Mouse (Mus musculus) liver (tissue): ENCODE data around the gene P2ry14.
A peak's percentile ranks its signal among the peaks of the same experiment; 100 is the strongest.

Experiments
- DNase-seq: peaks from one replicate; pipeline ENCODE4 v3.0.0-alpha.2; 2020; ENCODE audit warnings: mixed read lengths

Gene P2ry14

GRCm38 (mm10) chr3:59153424-59153823, at the start of gene P2ry14:
Gene P2ry14 (minus strand): TSS chr3:59153618.
- peak; percentile 16 for DNase-seq

- DNase-seq = no peak
Measured at GRCm38 (mm10) chr3:59197329-59197948, 44.0 kb upstream of the P2ry14 start.

GRCm38 (mm10) chr3:59194938-59195337, 41.5 kb upstream of the P2ry14 start, which contains the start of gene Gpr87:
Gene Gpr87 (minus strand): TSS chr3:59195104.
- DNase-seq = no peak

GRCm38 (mm10) chr3:59194099-59194498, 40.7 kb upstream of the P2ry14 start:
- DNase-seq = no peak

- no peak for DNase-seq
Measured at GRCm38 (mm10) chr3:59191674-59192073, 38.3 kb upstream of the P2ry14 start.

- DNase-seq = no peak
Measured at GRCm38 (mm10) chr3:59187336-59187735, 33.9 kb upstream of the P2ry14 start.

GRCm38 (mm10) chr3:59185662-59186061, 32.2 kb upstream of the P2ry14 start:
- DNase-seq = no peak

- no peak for DNase-seq
Measured at GRCm38 (mm10) chr3:59182129-59182528, 28.7 kb upstream of the P2ry14 start.

GRCm38 (mm10) chr3:59181134-59181533, 27.7 kb upstream of the P2ry14 start:
- DNase-seq = no peak

GRCm38 (mm10) chr3:59176871-59177270, 23.5 kb upstream of the P2ry14 start:
- no peak for DNase-seq

GRCm38 (mm10) chr3:59175234-59175633, 21.8 kb upstream of the P2ry14 start:
- peak; percentile 20 for DNase-seq

- DNase-seq = no peak
Measured at GRCm38 (mm10) chr3:59174426-59175154, 21.2 kb upstream of the P2ry14 start.

- DNase-seq = no peak
Measured at GRCm38 (mm10) chr3:59169921-59170627, 16.7 kb upstream of the P2ry14 start.

- DNase-seq = no peak
Measured at GRCm38 (mm10) chr3:59169215-59169614, 15.8 kb upstream of the P2ry14 start.

GRCm38 (mm10) chr3:59168476-59168875, 15.1 kb upstream of the P2ry14 start:
- DNase-seq = no peak

- no peak for DNase-seq
Measured at GRCm38 (mm10) chr3:59167417-59168054, 14.1 kb upstream of the P2ry14 start.

GRCm38 (mm10) chr3:59160465-59160864, 7.0 kb upstream of the P2ry14 start:
- no peak for DNase-seq

- no peak for DNase-seq
Measured at GRCm38 (mm10) chr3:59157048-59157447, 3.6 kb upstream of the P2ry14 start.

GRCm38 (mm10) chr3:59155404-59155803, 2.0 kb upstream of the P2ry14 start:
- no peak for DNase-seq

GRCm38 (mm10) chr3:59154888-59155287, 1.5 kb upstream of the P2ry14 start:
- DNase-seq = no peak

- no peak for DNase-seq
Measured at GRCm38 (mm10) chr3:59150624-59151023, 2.8 kb downstream of the P2ry14 start.

GRCm38 (mm10) chr3:59149646-59150045, 3.8 kb downstream of the P2ry14 start:
- no peak for DNase-seq

GRCm38 (mm10) chr3:59145194-59145593, 8.2 kb downstream of the P2ry14 start:
- no peak for DNase-seq
